Mouse (Mus musculus) liver, embryonic 14.5 days (tissue): ENCODE results near the gene Cd79b. TPM values are rescaled to one million over a fixed set of nuclear protein-coding genes. Genes with fewer than 3 reads are reported as not detected.

Source experiments
- ATAC-seq: fragments of 200-750 bp; cut with Nextera tagmentation; 2 replicates; pipeline ENCODE4 v1.8.0; 2017; ENCODE audit warnings: moderate number of reproducible peaks, mild to moderate bottlenecking, moderate library complexity; ENCODE audit not compliant: insufficient read depth
- DNase-seq, 3 experiments: peaks; one replicate each; pipeline ENCODE4 v3.0.0-alpha.2; 2012 to 2013; ENCODE audit warnings: low read depth in 3 of 3, low spot score in 3 of 3
- H3K27ac ChIP-seq: fragments of 300-500 bp; sonication (generic); 2 replicates; pipeline ENCODE4 v1.5.1; 2014; ENCODE audit warnings: moderate library complexity, mild to moderate bottlenecking, control low read depth, inconsistent platforms
- H3K27me3 ChIP-seq: fragments of 300-500 bp; sonication (generic); 2 replicates; pipeline ENCODE4 v1.6.1; 2014; ENCODE audit warnings: mild to moderate bottlenecking, low read length, moderate library complexity; ENCODE audit not compliant: control insufficient read depth, insufficient read depth
- H3K36me3 ChIP-seq: fragments of 300-500 bp; sonication (generic); replicated peaks from 2 replicates; pipeline ENCODE4 v1.6.1; 2014; ENCODE audit warnings: low read depth; ENCODE audit not compliant: control insufficient read depth, insufficient read depth
- H3K4me1 ChIP-seq, 2 experiments: fragments of 200-500 bp in 1 of 2; fragments of 300-500 bp in 1 of 2; sonication (generic) in 1 of 2; replicated peaks; 2 replicates each; pipeline ENCODE4 v1.6.1; 2012 to 2014; ENCODE audit warnings: antibody characterized with exemption in 1 of 2, inconsistent platforms in 1 of 2, low read length in 1 of 2; ENCODE audit not compliant: control insufficient read depth in 2 of 2, insufficient read depth in 2 of 2
- H3K4me2 ChIP-seq: fragments of 300-500 bp; sonication (generic); 2 replicates; pipeline ENCODE4 v1.6.1; 2014; ENCODE audit warnings: low read depth, mild to moderate bottlenecking, control low read depth, moderate library complexity
- H3K4me3 ChIP-seq, 2 experiments: fragments of 200-500 bp in 1 of 2; fragments of 300-500 bp in 1 of 2; sonication (generic) in 1 of 2; 2 replicates each; pipeline ENCODE4 v1.5.1; 2012 to 2014; ENCODE audit warnings: low read depth in 2 of 2, low read length in 2 of 2, mild to moderate bottlenecking in 2 of 2, control low read depth in 1 of 2, inconsistent platforms in 1 of 2, moderate library complexity in 1 of 2; ENCODE audit not compliant: insufficient read depth in 1 of 2
- H3K9ac ChIP-seq: fragments of 300-500 bp; sonication (generic); replicated peaks from 2 replicates; pipeline ENCODE4 v1.6.1; 2014; ENCODE audit warnings: mild to moderate bottlenecking, control low read depth, moderate library complexity
- H3K9me3 ChIP-seq: fragments of 300-500 bp; sonication (generic); 2 replicates; pipeline ENCODE4 v1.6.1; 2016; ENCODE audit warnings: low read length, mixed read lengths; ENCODE audit not compliant: control insufficient read depth
- CTCF ChIP-seq: IDR thresholded peaks from 2 replicates; pipeline ENCODE4 v1.5.1; 2016; ENCODE audit warnings: antibody characterized with exemption, low read depth, control low read depth
- EP300 ChIP-seq: IDR thresholded peaks from 2 replicates; pipeline ENCODE4 v1.6.1; 2016; ENCODE audit warnings: antibody characterized with exemption, low read depth
- WGBS: fragments of 180-500 bp; shearing (Covaris S2); extraction: QIAGEN DNeasy Blood & Tissue Kit; methylation state at CpG from one replicate; pipeline ENCODE4 v1.1.7; 2014; ENCODE audit not compliant: insufficient replicate concordance; 5-methylcytosine and 5-hydroxymethylcytosine counted together
- polyA plus RNA-seq, 2 experiments: library from polyadenylated mRNA; depleted of rRNA in 1 of 2; stranded (reverse) in 1 of 2; unstranded in 1 of 2; fragments of >200 nt; fragmentation: Nextera tagmentation in 1 of 2; extraction: Ambion mirVana in 1 of 2; gene quantifications; 2 replicates each; pipeline versions ENCODE4 v1.2.1 to v1.2.3; 2012 to 2014

The Cd79b gene
- polyA plus RNA-seq, 2 experiments, result 3.1 to 4.9 TPM

DNA sequence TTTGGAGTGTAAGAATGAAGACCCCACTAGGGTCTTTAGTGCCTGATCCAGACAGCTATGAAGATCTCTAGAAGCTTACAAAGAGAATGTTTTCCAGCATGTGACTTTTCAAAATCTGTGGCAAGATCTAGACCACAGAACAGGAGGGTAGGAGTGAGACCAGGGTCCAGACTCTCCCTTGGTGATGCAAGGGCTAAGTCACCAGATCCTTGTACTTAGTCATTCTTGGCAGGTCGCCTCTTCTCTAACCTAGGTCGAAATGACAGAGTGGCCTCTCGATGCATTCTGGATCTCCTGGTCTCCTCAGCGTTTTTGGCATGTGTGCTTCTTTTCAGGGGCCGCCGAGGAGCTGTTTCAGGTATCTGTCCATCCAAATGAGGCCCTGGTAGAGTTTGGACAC is 32.1 kb downstream of the Cd79b start:
- H3K27me3 ChIP-seq, result no peaks in the 10 kb centered on the region
- ATAC-seq, result no peak
- H3K9ac ChIP-seq, result no peak overlapping the region
- no peak for TF ChIP-seq EP300
- TF ChIP-seq CTCF, result no peak
- no peak overlapping the region for H3K4me2 ChIP-seq
- no peaks in the 10 kb centered on the region for H3K36me3 ChIP-seq
- no peaks in the 10 kb centered on the region for H3K9me3 ChIP-seq
- no peak overlapping the region for H3K4me3 ChIP-seq
- no peak overlapping the region for H3K27ac ChIP-seq
- DNase-seq, result no peak
- WGBS, result 69% methylated on average over 6 of the region's 6 CpGs
- H3K4me1 ChIP-seq, result no peaks in the 10 kb centered on the region

DNA sequence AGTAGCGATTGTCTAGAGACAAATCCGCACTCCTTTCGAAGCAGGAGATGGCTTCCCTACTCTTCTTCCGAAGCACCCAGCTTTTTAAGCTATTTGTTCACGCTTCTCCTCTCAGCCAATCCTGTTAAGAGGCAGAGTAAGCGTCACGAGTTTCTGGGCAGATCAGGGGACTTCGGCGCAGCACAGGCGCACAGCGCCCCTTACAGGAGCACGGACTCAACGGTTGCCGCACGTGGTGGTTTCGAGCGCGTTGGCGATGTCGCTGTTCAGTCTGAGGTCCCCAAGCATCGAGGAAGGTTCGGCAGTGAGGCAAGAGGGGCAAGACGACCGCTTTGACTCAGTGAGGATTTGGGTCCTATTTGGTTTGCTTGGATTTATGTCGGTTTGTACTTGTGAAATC is 38.1 kb downstream of the Cd79b start, which contains the start of gene Tcam1:
Gene Tcam1, plus strand, starts transcription at position 219 of the 400 bp plus-strand sequence.
- no peak within 1 kb of the TSS for H3K27ac ChIP-seq
- H3K9ac ChIP-seq, result no peak within 1 kb of the TSS
- H3K9me3 ChIP-seq, result no peaks in the 10 kb centered on the region
- H3K36me3 ChIP-seq, result no peaks in the 10 kb centered on the region
- H3K4me2 ChIP-seq, result peak within 1 kb of the TSS; percentile 38
- H3K4me3 ChIP-seq, result no peak within 1 kb of the TSS
- TF ChIP-seq EP300 (no peak), CTCF (peak; percentile 91)
- no peak for ATAC-seq
- WGBS, result 4% methylated on average over 25 of the region's 25 CpGs
- H3K27me3 ChIP-seq, result no peaks in the 10 kb centered on the region
- DNase-seq, result peak; percentile 77 to 83 (median 78)
- peaks cover 6 to 22% of the 10 kb centered on the region in 2 experiments for H3K4me1 ChIP-seq

DNA sequence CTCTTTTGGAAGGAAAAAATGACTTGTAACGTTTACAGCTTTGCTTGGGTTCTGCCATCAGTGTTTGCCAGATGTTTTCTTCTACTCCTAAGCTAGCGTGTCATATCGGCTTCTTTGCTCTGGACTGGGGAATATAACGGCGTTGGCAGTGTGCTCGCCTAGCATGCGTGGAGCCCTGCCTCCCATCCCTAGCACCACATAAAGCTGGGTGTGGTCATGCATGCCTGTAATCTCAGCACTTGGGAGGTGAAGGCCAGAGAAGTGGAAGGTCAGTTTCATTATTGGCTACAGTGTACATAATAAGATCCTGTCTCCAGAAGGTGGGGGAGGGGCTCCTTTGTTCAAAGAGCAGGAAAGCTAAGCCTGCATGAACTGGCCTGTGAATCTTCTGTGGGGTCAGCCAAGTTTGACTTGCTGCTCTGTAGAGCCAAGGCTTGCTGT is 39.6 kb downstream of the Cd79b start:
- H3K27ac ChIP-seq, result no peak overlapping the region
- TF ChIP-seq CTCF, result no peak

DNA sequence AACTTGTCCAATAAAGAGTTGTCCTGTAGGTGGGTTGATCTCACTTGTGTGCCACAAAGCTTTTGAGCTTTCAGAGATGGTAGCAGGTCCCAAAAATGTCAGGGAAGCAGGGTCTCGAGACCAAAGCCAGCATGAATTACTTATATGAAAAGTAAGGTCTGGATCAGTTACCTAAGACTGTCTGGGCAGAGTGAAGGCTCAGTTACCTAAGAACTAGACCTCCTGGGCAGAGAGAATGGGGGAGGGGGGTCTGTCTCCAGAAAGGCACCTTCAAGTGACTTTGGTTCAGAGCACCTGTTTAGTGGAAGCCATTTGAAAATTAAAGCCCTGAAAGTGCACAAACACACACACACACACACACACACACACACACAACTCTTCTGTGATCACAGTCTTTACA is 40.2 kb downstream of the Cd79b start:
- no peak overlapping the region for H3K27ac ChIP-seq

More for the DNA sequence above, 39.6 kb downstream of the Cd79b start:
- Histone ChIP-seq H3K27me3 (no peaks in the 10 kb centered on the region), H3K4me2 (no peak overlapping the region), H3K9ac (no peak overlapping the region), H3K4me3 (no peak overlapping the region), H3K4me1 (peaks cover 11 to 30% of the 10 kb centered on the region in 2 experiments), H3K9me3 (no peaks in the 10 kb centered on the region), H3K36me3 (no peaks in the 10 kb centered on the region)
- DNase-seq (no peak), ATAC-seq (no peak)
- 82% methylated on average over 7 of the region's 7 CpGs for WGBS

DNA sequence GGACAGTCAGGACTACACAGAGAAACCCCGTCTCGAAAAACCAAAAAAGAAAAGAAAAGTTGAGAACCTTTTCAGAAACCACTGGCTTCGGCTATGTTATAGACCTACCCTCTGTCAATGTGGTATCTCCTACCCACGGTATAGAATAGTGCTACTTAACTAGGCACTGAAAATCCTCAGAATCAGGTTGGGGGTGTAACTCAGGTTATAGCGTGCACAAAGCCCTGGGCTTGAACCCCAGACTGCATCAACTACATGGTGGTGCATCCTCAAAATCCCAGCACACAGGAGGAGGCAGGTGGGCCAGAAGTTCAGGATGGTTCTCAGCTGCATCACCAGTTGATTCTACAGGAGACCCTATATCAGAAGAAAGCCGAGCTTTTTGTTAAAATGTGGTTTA is 40.8 kb downstream of the Cd79b start:
- WGBS, result 80% methylated on average over 6 of the region's 6 CpGs
- no peak overlapping the region for H3K27ac ChIP-seq
- H3K9me3 ChIP-seq, result no peaks in the 10 kb centered on the region
- peak overlapping the region in 1 of 2 experiments; percentile 85; a peak in 1 of 4 replicates for H3K4me3 ChIP-seq
- no peaks in the 10 kb centered on the region for H3K27me3 ChIP-seq
- no peak overlapping the region for H3K9ac ChIP-seq
- peak overlapping the region; percentile 87 for H3K4me2 ChIP-seq
- ATAC-seq (no peak), DNase-seq (no peak)
- no peaks in the 10 kb centered on the region for H3K36me3 ChIP-seq
- no peak for TF ChIP-seq EP300
- TF ChIP-seq CTCF, result no peak
- peaks cover 17 to 34% of the 10 kb centered on the region in 2 experiments for H3K4me1 ChIP-seq

More for the DNA sequence above, 40.2 kb downstream of the Cd79b start:
- no peak overlapping the region for H3K4me2 ChIP-seq
- H3K9me3 ChIP-seq, result no peaks in the 10 kb centered on the region
- H3K9ac ChIP-seq, result no peak overlapping the region
- DNase-seq, result no peak
- no peaks in the 10 kb centered on the region for H3K27me3 ChIP-seq
- ATAC-seq, result no peak
- H3K4me3 ChIP-seq, result no peak overlapping the region
- no peaks in the 10 kb centered on the region for H3K36me3 ChIP-seq
- WGBS, result 65% methylated on average over 1 of the region's 1 CpGs
- H3K4me1 ChIP-seq, result peaks cover 13 to 30% of the 10 kb centered on the region in 2 experiments
- TF ChIP-seq CTCF (no peak), EP300 (no peak)
